ENCODE assay signal across 15 mouse cellular contexts in the genomic region with DNA sequence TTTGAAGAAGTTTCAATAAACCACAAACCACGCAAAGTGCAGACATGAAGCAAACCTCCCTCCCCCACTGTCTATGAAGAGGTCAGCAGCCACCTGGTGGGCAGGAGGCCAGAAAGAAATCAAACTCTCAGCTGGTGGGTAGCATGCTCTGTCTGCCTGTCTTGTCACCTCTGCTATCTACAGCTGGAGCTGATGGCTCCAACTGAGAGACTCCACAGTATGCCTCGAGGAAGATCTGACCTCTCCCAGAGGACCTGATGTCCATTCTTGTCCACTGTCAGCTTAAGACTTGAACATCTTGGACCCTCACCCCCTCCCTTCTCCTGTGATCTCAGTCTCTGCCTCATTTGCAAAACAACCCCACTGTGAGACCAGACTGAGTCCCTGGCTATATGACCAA.
"Had no signal": no experiment of that assay in that cellular context is flagged by ENCODE, and none has a peak within 500 bp of the region (broad histone marks: within the 10 kb centered on the region; RNA-seq: fewer than 3 reads in every experiment).

No protein-coding gene starts in this region.

- H3K27me3 ChIP-seq: limb, embryonic 15.5 days; liver, embryonic 12.5 days; lung, embryonic 15.5 days; megakaryocyte, embryonic 14.5 days; midbrain, embryonic 12.5 days; neural tube, embryonic 15.5 days; stomach, embryonic 15.5 days had no signal

- H3K4me1 ChIP-seq: limb, embryonic 15.5 days; liver, embryonic 12.5 days; lung, embryonic 15.5 days; megakaryocyte, embryonic 14.5 days; midbrain, embryonic 12.5 days; stomach, embryonic 15.5 days had no signal

- H3K4me3 ChIP-seq: limb, embryonic 15.5 days; liver, embryonic 12.5 days; lung, embryonic 15.5 days; megakaryocyte, embryonic 14.5 days; midbrain, embryonic 12.5 days; myocyte; neural tube, embryonic 15.5 days; stomach, embryonic 15.5 days had no signal

- H3K36me3 ChIP-seq: limb, embryonic 15.5 days; liver, embryonic 12.5 days; lung, embryonic 15.5 days; midbrain, embryonic 12.5 days; neural tube, embryonic 15.5 days; stomach, embryonic 15.5 days had no signal

- DNase-seq: kidney, adult 8-10 months; kidney, postnatal 10 days; lung, postnatal 14 days; right cerebral cortex, postnatal 14 days; thymus, postnatal 4 days had no signal

- H3K27ac ChIP-seq: limb, embryonic 15.5 days; liver, embryonic 12.5 days; lung, embryonic 15.5 days; macrophage; midbrain, embryonic 12.5 days; neural tube, embryonic 15.5 days; stomach, embryonic 15.5 days had no signal

- H3K9me3 ChIP-seq: limb, embryonic 15.5 days; liver, embryonic 12.5 days; lung, embryonic 15.5 days; midbrain, embryonic 12.5 days; neural tube, embryonic 15.5 days; stomach, embryonic 15.5 days had no signal

- ATAC-seq: intestine, embryonic 16.5 days; liver, embryonic 12.5 days had no signal

- H3K4me2 ChIP-seq: limb, embryonic 15.5 days; liver, embryonic 12.5 days; lung, embryonic 15.5 days; midbrain, embryonic 12.5 days; neural tube, embryonic 15.5 days; stomach, embryonic 15.5 days had no signal

- H3K9ac ChIP-seq: limb, embryonic 15.5 days; liver, embryonic 12.5 days; lung, embryonic 15.5 days; midbrain, embryonic 12.5 days; neural tube, embryonic 15.5 days; stomach, embryonic 15.5 days had no signal
